Mouse (Mus musculus): ENCODE measurements at regions not wholly inside any gene's neighbourhood (a gene's known extent, or its start where the extent isn't known, plus 50 kb on each side); places are given as distances from the start of the nearest gene placed in this dataset.

DNA sequence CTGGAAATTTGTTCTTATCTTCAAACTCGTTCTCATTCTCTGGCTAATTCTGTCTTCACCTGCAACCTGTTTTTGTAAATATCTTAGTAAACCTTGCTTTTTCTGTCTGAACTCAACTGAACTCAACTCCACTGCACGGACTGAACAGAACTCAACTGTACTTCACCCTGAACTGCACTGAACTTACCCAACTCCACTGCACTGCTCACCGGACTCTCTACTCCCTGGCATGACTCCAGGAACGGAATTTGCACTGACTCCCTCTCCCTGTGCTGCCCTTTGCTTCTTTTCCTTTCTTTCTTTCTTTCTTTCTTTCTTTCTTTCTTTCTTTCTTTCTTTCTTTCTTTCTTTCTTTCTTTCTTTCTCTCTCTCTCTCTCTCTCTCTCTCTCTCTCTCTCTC lies 90.4 kb upstream of the Ufl1 start:
- TF ChIP-seq EP300 (IDR thresholded peaks at IDR 0.05; ENCODE audit: low read depth), result no peak
- TF ChIP-seq CTCF (IDR thresholded peaks at IDR 0.05; ENCODE audit: low read depth), result no peak

All from heart, postnatal 0 days (tissue).